ENCODE assay signal across 8 mouse cellular contexts in the genomic region with DNA sequence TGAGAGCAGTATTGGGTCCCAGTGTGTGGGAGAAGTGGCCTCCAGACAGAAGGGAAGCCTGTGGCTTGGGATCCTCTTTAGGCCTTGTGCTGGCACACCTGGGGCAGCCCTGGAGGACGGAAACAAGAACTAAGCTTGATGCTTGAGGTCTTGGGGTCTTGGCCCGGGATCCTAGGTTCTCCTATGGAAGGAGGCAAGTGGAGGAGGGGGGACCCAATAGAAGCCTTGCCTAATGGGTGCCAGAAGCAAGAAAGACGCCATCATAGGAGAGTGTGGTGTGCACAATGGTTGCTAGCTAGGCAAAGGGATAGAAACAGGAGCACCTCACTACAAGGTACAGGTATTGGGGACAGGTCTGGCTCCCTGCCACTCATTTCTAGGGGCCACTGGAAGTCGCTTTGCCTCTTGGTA. TPM values are rescaled to one million over a fixed set of nuclear protein-coding genes. Genes with fewer than 3 reads are reported as not detected.
A peak's percentile ranks its signal among the peaks of the same experiment; 100 is the strongest.
DNase-seq lines count a peak whose midpoint lies in the region; ATAC-seq and TF ChIP-seq lines count a peak whose summit lies in the region.

No protein-coding gene starts in this region.

- H3K36me3 ChIP-seq in liver, embryonic 11.5 days (ENCODE audit: control insufficient read depth, insufficient read depth, low read length): peaks cover 2% of the 10 kb centered on the region; the same call in 1 of the 2 replicates
- peaks cover 17% of the 10 kb centered on the region for H3K36me3 ChIP-seq in heart, embryonic 14.5 days (ENCODE audit: control insufficient read depth, insufficient read depth, low read length)
- H3K36me3 ChIP-seq in midbrain, embryonic 15.5 days (replicated peaks): no peaks in the 10 kb centered on the region; the same call in 1 of the 2 replicates

- H3K4me1 ChIP-seq in liver, embryonic 11.5 days (replicated peaks; ENCODE audit: control insufficient read depth, insufficient read depth, low read length): peaks cover 40% of the 10 kb centered on the region
- peaks cover 38 to 50% of the 10 kb centered on the region in 2 experiments for H3K4me1 ChIP-seq in heart, embryonic 14.5 days (ENCODE audit: control insufficient read depth in 2 of 2, insufficient read depth in 2 of 2, low read length in 2 of 2)
- H3K4me1 ChIP-seq in midbrain, embryonic 15.5 days: peaks cover 62% of the 10 kb centered on the region
- H3K4me1 ChIP-seq in lung, adult 2 months (ENCODE audit: control insufficient read depth, insufficient read depth, low read length): peaks cover 7% of the 10 kb centered on the region

- no peak for TF ChIP-seq POLR2A in lung, adult 2 months (IDR thresholded peaks at IDR 0.05; ENCODE audit: borderline replicate concordance, extremely low read depth, low read depth, low read length)

- 43% methylated on average over 4 of the region's 4 CpGs for WGBS in liver, embryonic 11.5 days
- WGBS in heart, embryonic 14.5 days: 53% methylated on average over 4 of the region's 4 CpGs
- 24% methylated on average over 4 of the region's 4 CpGs for WGBS in midbrain, embryonic 15.5 days
- 75% methylated on average over 4 of the region's 4 CpGs for WGBS in lung, adult 2 months

- peak overlapping the region; percentile 23 for H3K4me2 ChIP-seq in liver, embryonic 11.5 days
- H3K4me2 ChIP-seq in heart, embryonic 14.5 days (ENCODE audit: low read length): peak overlapping the region; percentile 93
- 0 out of 2 replicates have a peak overlapping the region, but pooled peaks have one; percentile 11 for H3K4me2 ChIP-seq in midbrain, embryonic 15.5 days

- no peak for ATAC-seq in liver, embryonic 11.5 days (replicated peaks; ENCODE audit: low FRiP score)
- ATAC-seq in heart, embryonic 14.5 days (ENCODE audit: insufficient number of reproducible peaks, insufficient read depth, low FRiP score, low read depth): no peak
- ATAC-seq in midbrain, embryonic 15.5 days (replicated peaks): no peak

- H3K4me3 ChIP-seq in liver, embryonic 11.5 days (ENCODE audit: low read depth, low read length): no peak overlapping the region
- no peak overlapping the region for H3K4me3 ChIP-seq in heart, embryonic 14.5 days (ENCODE audit: control insufficient read depth in 1 of 2, insufficient read depth in 1 of 2, low read depth in 1 of 2, low read length in 2 of 2)
- no peak overlapping the region for H3K4me3 ChIP-seq in midbrain, embryonic 15.5 days
- H3K4me3 ChIP-seq in lung, adult 2 months (replicated peaks; ENCODE audit: extremely low read depth, low read depth, low read length): no peak overlapping the region

- no peaks in the 10 kb centered on the region for H3K27me3 ChIP-seq in liver, embryonic 11.5 days (replicated peaks; ENCODE audit: control insufficient read depth, insufficient read depth, low read length)
- no peaks in the 10 kb centered on the region for H3K27me3 ChIP-seq in heart, embryonic 14.5 days (ENCODE audit: control insufficient read depth, insufficient read depth, low read length)
- no peaks in the 10 kb centered on the region for H3K27me3 ChIP-seq in midbrain, embryonic 15.5 days (replicated peaks)

- no peak overlapping the region for H3K9ac ChIP-seq in liver, embryonic 11.5 days (ENCODE audit: low read depth, low read length)
- H3K9ac ChIP-seq in heart, embryonic 14.5 days (ENCODE audit: low read length): peak overlapping the region; percentile 91
- 0 out of 2 replicates have a peak overlapping the region, but pooled peaks have one; percentile 91 for H3K9ac ChIP-seq in midbrain, embryonic 15.5 days

- no peak for TF ChIP-seq CTCF in lung, adult 2 months (IDR thresholded peaks at IDR 0.05; ENCODE audit: insufficient read depth, low read length)

- intact Hi-C loops in gastrocnemius, postnatal 14 days (cut with DNase I; ENCODE audit: low total_unique reads): loop anchor here (5.0 kb wide), 1 partner anchor 151 kb away; a partner anchor contains a TSS

- no peaks in the 10 kb centered on the region for H3K9me3 ChIP-seq in liver, embryonic 11.5 days (ENCODE audit: control insufficient read depth, low read length)
- H3K9me3 ChIP-seq in heart, embryonic 14.5 days (ENCODE audit: control insufficient read depth, low read length): peaks cover 4% of the 10 kb centered on the region; the same call in 1 of the 2 replicates
- no peaks in the 10 kb centered on the region for H3K9me3 ChIP-seq in midbrain, embryonic 15.5 days

- H3K27ac ChIP-seq in liver, embryonic 11.5 days (ENCODE audit: low read depth, low read length): no peak overlapping the region
- H3K27ac ChIP-seq in heart, embryonic 14.5 days (replicated peaks in 1 of 2; ENCODE audit: control insufficient read depth in 1 of 2, insufficient read depth in 1 of 2, low read depth in 2 of 2, low read length in 2 of 2): peak overlapping the region; percentile 89 to 95
- peak overlapping the region; percentile 97 for H3K27ac ChIP-seq in midbrain, embryonic 15.5 days

- DNase-seq in liver, embryonic 11.5 days (ENCODE audit: low spot score): no peak
- no peak for DNase-seq in liver
- DNase-seq in cerebellum, postnatal 10 days: peak; percentile 57 to 72
- DNase-seq in gastrocnemius, adult 8-10 months (ENCODE audit: low spot score in 2 of 2): no peak
- no peak for DNase-seq in gastrocnemius, postnatal 14 days
- no peak for DNase-seq in lung, adult 2 months

RNA-seq across cellular contexts. Expression of a gene that starts 0.7 kb away (rescaled TPM):
- 7.5 and 8.7 TPM in 2 replicates for polyA plus RNA-seq in liver, embryonic 11.5 days (2014; fragmentation: Nextera tagmentation; extraction: Ambion mirVana)
- polyA plus RNA-seq in heart, embryonic 14.5 days (2014; fragmentation: Nextera tagmentation; extraction: Ambion mirVana): 6.1 and 10.7 TPM in 2 replicates
- polyA plus RNA-seq in midbrain, embryonic 15.5 days (2015; fragmentation: Nextera tagmentation; extraction: Ambion mirVana): 25.3 and 30.4 TPM in 2 replicates
- total RNA-seq in gastrocnemius, adult 8-10 months (2022): 1 to 10 TPM; 1.8 to 4.2 (median 2.1) TPM
- 1 to 10 TPM; 2.1 to 8.8 TPM for total RNA-seq in gastrocnemius, postnatal 14 days (2021)
- polyA plus RNA-seq in lung, adult 2 months (2012; rRNA removed): 1.7 and 3.3 TPM in 2 replicates

RNA-seq across cellular contexts. Expression of a gene that starts 25.4 kb away (rescaled TPM):
- 70.7 and 76.0 TPM in 2 replicates for polyA plus RNA-seq in liver, embryonic 11.5 days (2014; fragmentation: Nextera tagmentation; extraction: Ambion mirVana)
- polyA plus RNA-seq in heart, embryonic 14.5 days (2014; fragmentation: Nextera tagmentation; extraction: Ambion mirVana): 55.9 and 58.5 TPM in 2 replicates
- 70.1 and 75.1 TPM in 2 replicates for polyA plus RNA-seq in midbrain, embryonic 15.5 days (2015; fragmentation: Nextera tagmentation; extraction: Ambion mirVana)
- total RNA-seq in gastrocnemius, adult 8-10 months (2022): 10 to 100 TPM in 3 of 4 experiments, 1 to 10 TPM in 1; 9.2 to 12.4 (median 11.2) TPM
- total RNA-seq in gastrocnemius, postnatal 14 days (2021): 10 to 100 TPM in 1 of 2 experiments, 1 to 10 TPM in 1; 9.1 to 11.7 TPM
- 14.9 and 18.5 TPM in 2 replicates for polyA plus RNA-seq in lung, adult 2 months (2012; rRNA removed)

RNA-seq across cellular contexts. Expression of a gene that starts 49.0 kb away (rescaled TPM):
- 1,017 and 1,108 TPM in 2 replicates for polyA plus RNA-seq in liver, embryonic 11.5 days (2014; fragmentation: Nextera tagmentation; extraction: Ambion mirVana)
- polyA plus RNA-seq in heart, embryonic 14.5 days (2014; fragmentation: Nextera tagmentation; extraction: Ambion mirVana): 2,457 and 2,575 TPM in 2 replicates
- polyA plus RNA-seq in midbrain, embryonic 15.5 days (2015; fragmentation: Nextera tagmentation; extraction: Ambion mirVana): 837 and 848 TPM in 2 replicates
- 100 to 1,000 TPM in 1 of 4 experiments, 10 to 100 TPM in 3; 68.4 to 103 (median 82.9) TPM for total RNA-seq in gastrocnemius, adult 8-10 months (2022)
- 100 to 1,000 TPM; 167 TPM for total RNA-seq in gastrocnemius, postnatal 14 days (2021)
- 984 and 1,290 TPM in 2 replicates for polyA plus RNA-seq in lung, adult 2 months (2012; rRNA removed)

Comparison
In these comparisons a context has a peak if more than half of its experiments do, and no peak if none do; other contexts are left out.
1. DNase-seq: peak in cerebellum, postnatal 10 days (2 of 2); none in liver, embryonic 11.5 days (single experiment), liver (single experiment), gastrocnemius, adult 8-10 months (0 of 2), gastrocnemius, postnatal 14 days (single experiment) and lung, adult 2 months (single experiment).
2. H3K4me2 ChIP-seq: peak in every context shown above with its lines; median percentile 93 in heart, embryonic 14.5 days; 23 in liver, embryonic 11.5 days; 11 in midbrain, embryonic 15.5 days.